Mouse (Mus musculus) megakaryocyte, embryonic 14.5 days (primary cell): ENCODE data around the gene Crp. TPM values are rescaled to one million over a fixed set of nuclear protein-coding genes. Genes with fewer than 3 reads are reported as not detected.

Source experiments
- H3K27me3 ChIP-seq: replicated peaks from 2 replicates; pipeline ENCODE3; 2012; ENCODE audit warnings: inconsistent platforms
- H3K36me3 ChIP-seq: replicated peaks from 2 replicates; pipeline ENCODE3; 2012; ENCODE audit warnings: low read length, inconsistent platforms, mixed read lengths
- H3K4me1 ChIP-seq: 2 replicates; pipeline ENCODE4 v1.6.1; 2012; ENCODE audit warnings: inconsistent platforms
- H3K4me3 ChIP-seq: replicated peaks from 2 replicates; pipeline ENCODE3; 2012; ENCODE audit warnings: moderate library complexity, mild to moderate bottlenecking, inconsistent platforms
- H3K9me3 ChIP-seq: 2 replicates; pipeline ENCODE4 v1.6.1; 2012; ENCODE audit warnings: inconsistent platforms
- FLI1 ChIP-seq: IDR thresholded peaks from 2 replicates; pipeline ENCODE4 v1.6.1; 2012; ENCODE audit warnings: low read length, inconsistent platforms, mixed read lengths
- GATA1 ChIP-seq: IDR thresholded peaks from 3 replicates; pipeline ENCODE4 v1.6.1; 2012; ENCODE audit warnings: mixed read lengths, low read length, inconsistent platforms, borderline replicate concordance
- polyA plus RNA-seq: library from polyadenylated mRNA; stranded (reverse); fragments of >175 nt; gene quantifications from 2 replicates; pipeline ENCODE4 v1.2.3, GENCODE M21; 2012; ENCODE audit warnings: low replicate concordance; ENCODE audit not compliant: insufficient read depth

Crp gene
- polyA plus RNA-seq, 1 experiment = not detected

- TF ChIP-seq GATA1 = no peak
- TF ChIP-seq FLI1 = no peak
- Histone ChIP-seq H3K4me1 (no peaks in the 10 kb centered on the region), H3K4me3 (no peak overlapping the region), H3K27me3 (no peaks in the 10 kb centered on the region), H3K9me3 (no peaks in the 10 kb centered on the region), H3K36me3 (no peaks in the 10 kb centered on the region)
These were observed 12.0 kb downstream of the Crp start for GRCm38 (mm10) chr1:172709788-172710350.

GRCm38 (mm10) chr1:172711396-172711795 is 13.5 kb downstream of the Crp start:
- H3K4me1 ChIP-seq = no peaks in the 10 kb centered on the region

GRCm38 (mm10) chr1:172711962-172712361 is 14.1 kb downstream of the Crp start:
- H3K9me3 ChIP-seq = no peaks in the 10 kb centered on the region
- H3K36me3 ChIP-seq = no peaks in the 10 kb centered on the region
- no peaks in the 10 kb centered on the region for H3K27me3 ChIP-seq
- H3K4me3 ChIP-seq = no peak overlapping the region
- no peaks in the 10 kb centered on the region for H3K4me1 ChIP-seq
- no peak for TF ChIP-seq GATA1
- no peak for TF ChIP-seq FLI1

More at GRCm38 (mm10) chr1:172711396-172711795, 13.5 kb downstream of the Crp start:
- Histone ChIP-seq H3K36me3 (no peaks in the 10 kb centered on the region), H3K27me3 (no peaks in the 10 kb centered on the region), H3K9me3 (no peaks in the 10 kb centered on the region), H3K4me3 (no peak overlapping the region)
- TF ChIP-seq FLI1 = no peak
- no peak for TF ChIP-seq GATA1

GRCm38 (mm10) chr1:172751241-172751640 is 53.4 kb downstream of the Crp start:
- H3K4me3 ChIP-seq = no peak overlapping the region
- TF ChIP-seq GATA1 = no peak
- no peaks in the 10 kb centered on the region for H3K4me1 ChIP-seq
- H3K27me3 ChIP-seq = no peaks in the 10 kb centered on the region
- no peaks in the 10 kb centered on the region for H3K9me3 ChIP-seq
- H3K36me3 ChIP-seq = no peaks in the 10 kb centered on the region

GRCm38 (mm10) chr1:172755151-172755550 is 57.3 kb downstream of the Crp start:
- H3K27me3 ChIP-seq = no peaks in the 10 kb centered on the region
- no peaks in the 10 kb centered on the region for H3K4me1 ChIP-seq
- no peaks in the 10 kb centered on the region for H3K9me3 ChIP-seq
- H3K4me3 ChIP-seq = no peak overlapping the region
- H3K36me3 ChIP-seq = no peaks in the 10 kb centered on the region
- TF ChIP-seq GATA1 (no peak), FLI1 (no peak)

GRCm38 (mm10) chr1:172759525-172759924 is 61.7 kb downstream of the Crp start:
- no peaks in the 10 kb centered on the region for H3K27me3 ChIP-seq

GRCm38 (mm10) chr1:172779195-172779594 is 81.3 kb downstream of the Crp start:
- Histone ChIP-seq H3K4me1 (0 out of 2 replicates have a peak, but pooled peaks cover 3% of the 10 kb centered on the region), H3K27me3 (no peaks in the 10 kb centered on the region), H3K36me3 (no peaks in the 10 kb centered on the region), H3K9me3 (no peaks in the 10 kb centered on the region), H3K4me3 (no peak overlapping the region)
- TF ChIP-seq FLI1 (no peak), GATA1 (no peak)

More at GRCm38 (mm10) chr1:172759525-172759924, 61.7 kb downstream of the Crp start:
- H3K9me3 ChIP-seq = no peaks in the 10 kb centered on the region
- no peaks in the 10 kb centered on the region for H3K36me3 ChIP-seq
- no peak overlapping the region for H3K4me3 ChIP-seq
- TF ChIP-seq FLI1 = no peak
- no peaks in the 10 kb centered on the region for H3K4me1 ChIP-seq

GRCm38 (mm10) chr1:172785322-172785721 is 87.5 kb downstream of the Crp start:
- 0 out of 2 replicates have a peak, but pooled peaks cover 3% of the 10 kb centered on the region for H3K4me1 ChIP-seq
- H3K36me3 ChIP-seq = no peaks in the 10 kb centered on the region
- H3K4me3 ChIP-seq = no peak overlapping the region
- H3K27me3 ChIP-seq = no peaks in the 10 kb centered on the region
- 0 out of 2 replicates have a peak, but pooled peaks cover 3% of the 10 kb centered on the region for H3K9me3 ChIP-seq
- TF ChIP-seq FLI1 (no peak), GATA1 (no peak)

GRCm38 (mm10) chr1:172785886-172786285 is 88.0 kb downstream of the Crp start:
- Histone ChIP-seq H3K9me3 (0 out of 2 replicates have a peak, but pooled peaks cover 3% of the 10 kb centered on the region), H3K4me3 (no peak overlapping the region), H3K4me1 (0 out of 2 replicates have a peak, but pooled peaks cover 3% of the 10 kb centered on the region), H3K27me3 (no peaks in the 10 kb centered on the region), H3K36me3 (no peaks in the 10 kb centered on the region)
- TF ChIP-seq FLI1 (no peak), GATA1 (no peak)

GRCm38 (mm10) chr1:172828975-172829374 is 131.1 kb downstream of the Crp start:
- Histone ChIP-seq H3K4me3 (no peak overlapping the region), H3K27me3 (no peaks in the 10 kb centered on the region), H3K4me1 (no peaks in the 10 kb centered on the region), H3K9me3 (no peaks in the 10 kb centered on the region), H3K36me3 (no peaks in the 10 kb centered on the region)
- TF ChIP-seq GATA1 = no peak
- TF ChIP-seq FLI1 = no peak

GRCm38 (mm10) chr1:172847044-172847761 is 149.3 kb downstream of the Crp start:
- TF ChIP-seq FLI1 (no peak), GATA1 (no peak)
- Histone ChIP-seq H3K4me3 (no peak overlapping the region), H3K36me3 (no peaks in the 10 kb centered on the region), H3K9me3 (no peaks in the 10 kb centered on the region), H3K27me3 (no peaks in the 10 kb centered on the region), H3K4me1 (no peaks in the 10 kb centered on the region)
